Mouse (Mus musculus) MN1 (cell line): ENCODE results near the gene Olfr726.
A peak's percentile ranks its signal among the peaks of the same experiment; 100 is the strongest.

ENCODE experiments used
- DNase-seq: peaks from one replicate; pipeline ENCODE4 v3.0.0-alpha.2; 2016; ENCODE audit warnings: low spot score

Gene Olfr726

DNA sequence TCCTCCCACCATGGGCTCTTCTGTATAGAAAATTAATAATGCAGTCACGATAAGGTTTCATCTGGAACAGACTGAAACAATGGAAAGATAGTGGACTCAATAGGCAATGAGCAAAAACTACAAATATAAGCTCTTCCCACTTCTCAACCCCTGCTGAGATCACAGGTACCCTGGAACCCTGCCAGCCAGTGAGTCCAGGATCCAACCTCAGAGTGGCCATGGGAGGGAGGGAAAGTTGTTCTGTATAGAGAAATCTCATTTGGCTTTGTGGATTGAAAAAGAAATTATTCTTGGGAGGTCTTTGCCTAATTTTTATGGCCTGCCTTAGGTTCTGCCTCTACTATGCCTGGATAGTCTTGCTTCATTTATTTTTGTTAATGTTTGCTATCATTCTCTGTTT is at the start of gene Olfr726:
Gene Olfr726, minus strand, starts transcription at position 101 of the 400 bp plus-strand sequence.
- DNase-seq = no peak

DNA sequence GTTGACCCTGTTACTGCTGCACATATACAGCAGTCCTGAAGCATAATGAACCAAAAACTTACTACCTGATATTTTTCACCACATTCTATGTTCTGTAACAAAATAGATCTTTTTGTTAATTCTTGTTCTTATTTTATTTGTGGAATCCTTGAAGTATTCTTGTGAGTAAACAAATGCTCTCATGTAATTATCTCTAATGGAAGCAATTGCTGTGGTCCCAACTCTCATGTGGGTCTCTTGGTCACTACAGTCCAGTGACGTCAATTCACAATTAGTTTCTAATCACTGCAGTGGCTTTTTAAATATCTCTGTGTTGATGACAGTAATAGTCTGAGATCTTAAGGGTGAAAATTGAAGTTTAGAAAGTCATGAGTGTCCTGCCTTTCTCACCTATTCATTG is 32.1 kb upstream of the Olfr726 start, which contains the start of gene Olfr727:
Gene Olfr727, plus strand, starts transcription at position 301 of the 400 bp plus-strand sequence.
- no peak for DNase-seq

DNA sequence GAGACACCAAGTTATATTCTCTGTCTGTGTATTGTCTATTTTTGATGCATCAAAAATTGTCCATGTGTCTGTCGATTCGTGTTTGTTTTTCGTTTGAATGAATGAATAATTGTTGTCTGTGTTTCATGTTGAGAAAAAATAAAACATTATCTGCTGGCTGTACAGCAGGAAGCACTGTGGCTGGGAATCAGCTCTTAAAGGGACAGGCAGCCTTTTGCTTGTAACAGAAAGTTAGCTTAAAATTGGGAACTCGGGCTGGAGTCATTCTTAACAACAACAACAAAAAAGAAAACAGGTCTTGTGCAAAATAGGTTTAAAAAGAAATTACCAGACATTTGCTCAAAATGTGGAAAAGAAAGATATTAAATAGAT is 28.0 kb downstream of the Olfr726 start:
- no peak for DNase-seq

DNA sequence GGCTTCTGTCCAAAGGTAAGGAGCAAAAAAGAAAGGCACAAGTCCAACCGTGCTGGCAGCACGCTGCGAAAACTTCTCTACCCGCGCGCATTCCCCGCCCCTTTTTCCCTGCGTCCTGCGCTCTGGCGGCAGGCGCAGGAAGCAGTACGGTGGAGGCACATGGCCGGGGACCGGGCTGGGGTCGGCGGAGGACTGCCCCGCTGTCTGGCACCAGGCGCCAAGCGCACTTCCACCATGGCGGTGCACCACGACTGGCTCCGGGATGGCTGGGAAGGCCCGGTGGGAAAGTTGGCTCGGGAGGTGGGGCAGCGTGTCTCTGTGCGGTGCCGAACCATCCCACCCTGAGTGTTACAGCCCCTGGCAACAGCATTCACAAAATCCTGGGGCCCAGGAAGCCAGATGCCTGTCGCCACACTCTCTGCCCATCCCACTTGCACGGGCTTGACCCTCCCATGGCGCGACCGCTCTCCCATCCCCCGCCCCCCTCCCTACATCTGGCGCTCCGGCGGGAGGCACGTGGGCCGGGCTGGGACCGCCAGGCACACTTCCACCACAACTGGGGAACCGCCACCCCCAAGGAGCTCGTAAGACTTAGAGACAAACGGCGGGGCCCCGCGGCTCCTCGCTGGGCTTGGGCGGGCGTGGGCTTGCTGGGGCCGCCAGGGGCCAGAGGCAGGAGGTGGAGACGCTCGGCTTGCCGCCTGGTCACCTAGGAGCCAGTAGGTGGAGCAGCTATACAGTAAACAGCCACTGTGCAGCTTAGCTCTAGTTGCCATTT is 28.6 kb downstream of the Olfr726 start:
- DNase-seq = peak; percentile 33

DNA sequence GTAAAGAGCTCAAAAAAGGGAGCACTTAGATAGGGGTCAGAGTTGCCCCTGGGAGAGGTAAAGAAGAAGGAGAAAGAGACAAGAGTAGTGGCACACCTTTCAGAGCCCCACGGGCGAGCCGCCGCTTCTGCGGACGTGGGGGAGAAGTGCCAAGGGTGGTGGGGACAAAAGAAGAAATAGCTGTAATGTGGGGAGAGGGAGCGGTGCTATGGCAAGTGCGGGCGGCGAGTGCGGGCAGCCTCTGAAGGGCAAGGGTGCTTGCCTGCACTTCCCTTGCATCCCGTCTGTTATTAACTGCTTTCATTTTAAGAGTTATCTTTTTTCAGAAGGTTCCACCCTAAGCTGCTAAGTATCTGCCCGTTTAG is 29.2 kb downstream of the Olfr726 start:
- DNase-seq = no peak

DNA sequence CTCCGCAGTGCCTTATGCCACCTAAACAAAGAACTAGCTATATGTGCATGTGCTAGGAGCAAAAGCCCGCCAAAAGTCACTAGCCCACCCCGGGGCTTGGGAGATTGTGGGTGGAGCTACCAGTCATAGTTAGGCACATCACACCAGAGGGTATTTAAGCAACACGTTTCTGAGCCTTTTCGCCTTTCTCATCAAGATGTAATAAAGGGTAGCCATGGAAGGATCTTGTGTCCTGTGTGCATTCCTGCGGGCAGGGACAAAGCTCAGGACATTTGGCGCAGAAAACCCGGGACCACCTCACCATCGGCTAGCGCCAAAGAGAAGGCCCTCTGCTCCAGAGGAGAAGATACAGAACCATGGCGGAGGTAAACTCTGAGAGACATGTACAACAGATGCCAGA is 29.6 kb downstream of the Olfr726 start:
- DNase-seq = no peak

DNA sequence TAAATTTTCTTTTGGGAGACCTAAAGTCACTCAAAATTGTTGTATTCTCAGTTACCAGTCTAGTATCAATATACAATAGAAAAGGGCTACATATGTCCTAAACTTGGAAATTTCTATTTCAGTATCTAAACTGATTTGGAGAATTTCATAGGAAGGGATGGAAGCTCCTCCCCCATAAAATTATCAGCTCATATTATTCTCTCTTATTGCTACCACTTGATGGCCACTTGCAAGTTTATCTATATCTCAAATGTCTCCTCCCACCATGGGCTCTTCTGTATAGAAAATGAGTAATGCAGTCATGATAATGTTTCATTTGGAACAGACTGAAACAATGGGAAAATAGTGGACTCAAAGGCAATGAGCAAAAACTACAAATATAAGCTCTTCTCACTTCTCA is 50.5 kb downstream of the Olfr726 start, which contains the start of gene Olfr725:
Gene Olfr725, minus strand, starts transcription at position 101 of the 400 bp plus-strand sequence.
- DNase-seq = no peak
